Mouse (Mus musculus): ENCODE measurements at regions not wholly inside any gene's neighbourhood (a gene's known extent, or its start where the extent isn't known, plus 50 kb on each side); places are given as distances from the start of the nearest gene placed in this dataset.

DNA sequence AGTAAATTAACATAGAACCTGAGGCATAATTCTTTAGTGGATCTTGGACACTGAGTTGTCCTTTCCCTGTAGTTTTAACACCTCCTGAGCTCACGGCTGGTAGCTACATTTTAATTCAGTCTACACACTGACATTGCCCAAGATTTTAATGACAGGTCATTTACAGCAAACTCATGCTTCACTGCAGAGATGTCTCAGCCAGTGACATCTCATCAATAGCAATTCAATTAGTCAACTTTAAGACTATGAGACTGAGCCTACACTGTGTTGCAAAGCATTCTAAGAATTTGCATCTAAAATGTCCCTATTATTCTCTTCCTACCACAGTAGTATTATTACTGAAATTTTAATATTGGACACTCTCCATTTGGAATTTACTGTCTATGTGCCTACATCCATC lies 239.9 kb upstream of the Robo1 start:
- Histone ChIP-seq H3K4me3 (replicated peaks; ENCODE audit: insufficient read depth, low read depth, low read length) (no peak overlapping the region), H3K27ac (ENCODE audit: insufficient read depth, low read length) (no peak overlapping the region), H3K27me3 (ENCODE audit: control insufficient read depth, insufficient read depth, low read length) (no peaks in the 10 kb centered on the region), H3K4me1 (ENCODE audit: control insufficient read depth, insufficient read depth, low read length) (no peaks in the 10 kb centered on the region)
- DNase-seq, result no peak
- WGBS, result 31% methylated on average over 1 of the region's 1 CpGs
- TF ChIP-seq POLR2A (IDR thresholded peaks at IDR 0.05; ENCODE audit: borderline replicate concordance, insufficient read depth, low read length) (no peak), CTCF (IDR thresholded peaks at IDR 0.05; ENCODE audit: borderline replicate concordance, insufficient read depth, low read depth, low read length) (no peak)

DNA sequence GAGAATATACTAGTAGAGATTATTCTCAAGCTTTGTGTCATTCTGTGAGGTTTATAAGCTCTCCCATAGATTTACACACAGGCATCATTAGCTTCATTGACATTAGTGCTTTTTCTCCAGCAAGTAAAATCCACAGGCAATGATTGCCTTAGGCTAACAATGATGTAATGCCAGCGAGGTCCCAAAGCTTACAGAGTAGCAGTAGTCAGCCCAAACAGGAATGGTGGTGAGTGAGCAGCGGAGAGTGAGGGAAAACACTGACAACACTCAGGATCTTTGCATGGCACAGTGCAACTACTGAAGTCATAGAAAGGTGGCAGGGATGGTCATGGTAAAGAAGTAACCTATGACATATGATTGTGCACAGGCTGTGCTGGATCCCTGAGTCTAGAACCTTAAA lies 238.5 kb upstream of the Robo1 start:
- H3K27ac ChIP-seq (ENCODE audit: insufficient read depth, low read length), result no peak overlapping the region
- WGBS, result 75% methylated on average over 2 of the region's 2 CpGs
- H3K4me1 ChIP-seq (ENCODE audit: control insufficient read depth, insufficient read depth, low read length), result no peaks in the 10 kb centered on the region
- DNase-seq, result no peak
- TF ChIP-seq POLR2A (IDR thresholded peaks at IDR 0.05; ENCODE audit: borderline replicate concordance, insufficient read depth, low read length) (no peak), CTCF (IDR thresholded peaks at IDR 0.05; ENCODE audit: borderline replicate concordance, insufficient read depth, low read depth, low read length) (no peak)
- no peaks in the 10 kb centered on the region for H3K27me3 ChIP-seq (ENCODE audit: control insufficient read depth, insufficient read depth, low read length)
- H3K4me3 ChIP-seq (replicated peaks; ENCODE audit: insufficient read depth, low read depth, low read length), result no peak overlapping the region

DNA sequence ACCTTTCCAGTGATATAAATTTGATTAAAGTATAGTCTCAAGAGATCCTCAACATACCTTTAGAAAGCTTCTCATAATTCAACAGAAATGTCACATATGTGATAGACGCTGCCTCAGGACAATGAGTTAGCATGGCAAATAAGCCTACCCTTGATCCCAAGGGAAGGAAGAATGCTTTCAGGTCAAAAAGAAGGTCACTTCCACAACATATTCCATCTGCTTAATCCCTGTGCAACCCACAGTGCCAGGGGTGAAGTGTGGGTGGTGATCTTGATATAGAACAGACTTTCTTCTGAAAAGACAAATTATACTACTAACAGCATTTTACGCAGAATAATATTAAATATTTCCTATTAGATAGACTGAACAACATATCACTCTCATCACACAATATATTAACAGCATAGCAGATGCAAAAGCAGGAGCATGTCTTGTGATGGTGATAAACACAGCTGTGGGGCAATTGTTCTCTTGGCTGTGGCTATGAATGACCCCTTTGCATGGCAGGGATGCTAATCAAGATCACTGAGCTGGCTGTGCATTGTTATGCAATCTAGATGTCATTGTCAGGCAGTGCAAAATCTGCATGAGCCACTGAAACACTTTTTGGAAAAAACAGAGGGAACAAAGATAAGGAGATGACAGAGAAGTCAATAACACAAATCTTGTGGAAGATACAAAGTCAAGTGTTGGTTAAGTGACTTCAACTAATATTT lies 236.2 kb upstream of the Robo1 start:
- DNase-seq, result no peak

DNA sequence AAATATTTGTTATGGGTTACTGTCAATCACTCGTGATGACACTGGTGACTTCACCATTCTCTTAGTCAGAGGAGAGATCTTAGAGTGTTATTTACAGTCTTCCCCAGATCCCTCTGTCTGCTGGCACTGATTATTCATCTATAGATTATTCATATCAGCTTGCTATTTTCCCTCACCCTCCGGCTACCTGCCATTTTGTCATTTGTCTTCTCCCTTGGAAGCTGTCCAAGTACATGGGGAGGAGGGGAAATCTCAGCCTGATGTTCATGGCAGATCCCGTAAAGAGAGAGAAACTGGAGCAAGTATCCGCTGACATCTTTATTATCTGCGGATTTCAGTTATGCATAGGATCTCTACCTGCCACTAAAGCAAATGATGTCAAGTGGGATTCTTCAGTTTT lies 222.9 kb upstream of the Robo1 start:
- no peaks in the 10 kb centered on the region for H3K27me3 ChIP-seq (ENCODE audit: control insufficient read depth, insufficient read depth, low read length)
- no peak for DNase-seq
- H3K27ac ChIP-seq (ENCODE audit: insufficient read depth, low read length), result no peak overlapping the region
- no peak for TF ChIP-seq POLR2A (IDR thresholded peaks at IDR 0.05; ENCODE audit: borderline replicate concordance, insufficient read depth, low read length)
- H3K4me3 ChIP-seq (replicated peaks; ENCODE audit: insufficient read depth, low read depth, low read length), result no peak overlapping the region
- 59% methylated on average over 5 of the region's 5 CpGs for WGBS
- no peaks in the 10 kb centered on the region for H3K4me1 ChIP-seq (ENCODE audit: control insufficient read depth, insufficient read depth, low read length)

More for the DNA sequence above, 236.2 kb upstream of the Robo1 start:
- Histone ChIP-seq H3K4me1 (ENCODE audit: control insufficient read depth, insufficient read depth, low read length) (no peaks in the 10 kb centered on the region), H3K27ac (ENCODE audit: insufficient read depth, low read length) (no peak overlapping the region), H3K27me3 (ENCODE audit: control insufficient read depth, insufficient read depth, low read length) (no peaks in the 10 kb centered on the region), H3K4me3 (replicated peaks; ENCODE audit: insufficient read depth, low read depth, low read length) (no peak overlapping the region)
- TF ChIP-seq CTCF (IDR thresholded peaks at IDR 0.05; ENCODE audit: borderline replicate concordance, insufficient read depth, low read depth, low read length) (no peak), POLR2A (IDR thresholded peaks at IDR 0.05; ENCODE audit: borderline replicate concordance, insufficient read depth, low read length) (no peak)
- 60% methylated on average over 2 of the region's 2 CpGs for WGBS

DNA sequence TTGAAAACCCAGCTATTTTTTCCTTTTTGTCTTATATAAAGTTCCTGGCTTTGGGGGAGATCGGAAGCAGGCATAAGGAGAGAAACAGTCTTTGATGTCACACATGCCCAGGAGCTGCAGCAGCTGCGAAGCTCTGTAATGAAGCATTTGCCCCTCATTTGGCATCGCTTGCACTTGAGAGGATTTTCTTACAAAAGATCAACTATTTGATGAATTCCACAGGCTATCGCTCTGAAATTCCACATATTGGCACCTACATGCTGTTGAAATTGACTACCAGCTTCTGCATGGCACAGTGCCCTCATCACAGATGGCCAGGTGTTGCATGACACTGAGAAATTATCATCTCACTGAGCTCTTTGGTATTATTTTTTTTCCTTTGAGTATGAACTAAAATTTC lies 220.1 kb upstream of the Robo1 start:
- H3K4me1 ChIP-seq (ENCODE audit: control insufficient read depth, insufficient read depth, low read length), result no peaks in the 10 kb centered on the region
- 20% methylated on average over 4 of the region's 4 CpGs for WGBS
- DNase-seq, result no peak

DNA sequence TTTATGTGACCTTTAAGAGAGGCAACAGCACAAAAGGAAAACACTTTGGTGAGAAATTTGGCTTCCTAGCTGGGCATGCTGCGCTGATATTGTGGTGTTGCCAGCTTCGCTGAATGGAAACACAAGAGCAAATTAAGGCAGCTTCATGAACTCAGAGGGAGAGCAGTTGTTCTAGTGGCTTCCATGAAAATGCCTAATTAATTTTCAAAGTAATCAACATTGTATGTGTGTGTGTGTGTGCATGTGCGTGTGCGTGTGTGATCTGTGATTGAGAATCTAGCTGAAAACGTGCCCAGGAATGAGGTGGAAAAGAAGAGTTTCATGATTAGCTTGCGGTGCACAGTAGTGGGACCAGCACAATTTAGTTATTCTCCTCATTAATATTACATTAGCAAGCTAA lies 219.2 kb upstream of the Robo1 start:
- no peaks in the 10 kb centered on the region for H3K4me1 ChIP-seq (ENCODE audit: control insufficient read depth, insufficient read depth, low read length)
- H3K27me3 ChIP-seq (ENCODE audit: control insufficient read depth, insufficient read depth, low read length), result no peaks in the 10 kb centered on the region; the same call in 1 of the 2 replicates
- WGBS, result 9% methylated on average over 6 of the region's 6 CpGs
- H3K27ac ChIP-seq (ENCODE audit: insufficient read depth, low read length), result no peak overlapping the region
- no peak for DNase-seq
- H3K4me3 ChIP-seq (replicated peaks; ENCODE audit: insufficient read depth, low read depth, low read length), result no peak overlapping the region
- TF ChIP-seq POLR2A (IDR thresholded peaks at IDR 0.05; ENCODE audit: borderline replicate concordance, insufficient read depth, low read length) (no peak), CTCF (IDR thresholded peaks at IDR 0.05; ENCODE audit: borderline replicate concordance, insufficient read depth, low read depth, low read length) (no peak)

More for the DNA sequence above, 220.1 kb upstream of the Robo1 start:
- TF ChIP-seq POLR2A (IDR thresholded peaks at IDR 0.05; ENCODE audit: borderline replicate concordance, insufficient read depth, low read length) (no peak), CTCF (IDR thresholded peaks at IDR 0.05; ENCODE audit: borderline replicate concordance, insufficient read depth, low read depth, low read length) (no peak)
- Histone ChIP-seq H3K27ac (ENCODE audit: insufficient read depth, low read length) (no peak overlapping the region), H3K4me3 (replicated peaks; ENCODE audit: insufficient read depth, low read depth, low read length) (no peak overlapping the region), H3K27me3 (ENCODE audit: control insufficient read depth, insufficient read depth, low read length) (no peaks in the 10 kb centered on the region; the same call in 1 of the 2 replicates)

All from cerebellum, adult 2 months (tissue).